Mouse (Mus musculus) layer of hippocampus, adult 8-10 months (tissue): ENCODE results near the gene Eloa. TPM values are rescaled to one million over a fixed set of nuclear protein-coding genes. Genes with fewer than 3 reads are reported as not detected.
A peak's percentile ranks its signal among the peaks of the same experiment; 100 is the strongest.

Experiments
- DNase-seq, 2 experiments: peaks; one replicate each; pipeline ENCODE4 v3.0.0; 2022; ENCODE audit warnings: low spot score in 2 of 2
- total RNA-seq, 4 experiments: library from RNA; stranded (reverse); gene quantifications; 2 replicates each; pipeline ENCODE4 v1.2.4; 2022

The Eloa gene
- total RNA-seq, 4 experiments from 2014 or later, result 26.3 to 30.5 (median 28.8) TPM

- DNase-seq, result no peak
Measured at GRCm38 (mm10) chr4:135958354-135958753, 63.2 kb downstream of the Eloa start.

- DNase-seq, result no peak
Measured at GRCm38 (mm10) chr4:135955886-135956285, 65.7 kb downstream of the Eloa start.

- peak in 1 of 2 experiments; percentile 75 for DNase-seq
Measured at GRCm38 (mm10) chr4:135954241-135954640, 67.3 kb downstream of the Eloa start.

Other genes with a start within 250 kb of the Eloa start
- gene Srsf10, start 166.0 kb downstream of the Eloa start, total RNA-seq, result 10 to 100 TPM; 67.9 to 91.9 (median 79.9) TPM
- gene Pnrc2, start 147.9 kb downstream of the Eloa start, total RNA-seq, result 10 to 100 TPM; 47.2 to 86.0 (median 47.7) TPM
- under 1 TPM in 3 of 4 experiments, not detected in 1; 0.08 to 0.98 (median 0.92) TPM for gene Cnr2, start 126.4 kb downstream of the Eloa start, total RNA-seq
- 10 to 100 TPM; 51.2 to 73.5 (median 59.2) TPM for gene Fuca1, start 101.0 kb downstream of the Eloa start, total RNA-seq
- gene Hmgcl, start 75.3 kb downstream of the Eloa start, total RNA-seq, result 10 to 100 TPM; 34.6 to 39.1 (median 37.6) TPM
- gene Gale, start 58.0 kb downstream of the Eloa start, total RNA-seq, result 10 to 100 TPM; 22.3 to 28.1 (median 26.3) TPM
- 100 to 1,000 TPM in 2 of 4 experiments, 10 to 100 TPM in 2; 94.3 to 103 (median 98.5) TPM for gene Lypla2, start 49.1 kb downstream of the Eloa start, total RNA-seq
- 10 to 100 TPM; 79.8 to 89.2 (median 83.7) TPM for gene Pithd1, start 34.5 kb downstream of the Eloa start, total RNA-seq
- 100 to 1,000 TPM; 193 to 354 (median 274) TPM for gene Rpl11, start 31.7 kb upstream of the Eloa start, total RNA-seq
- 10 to 100 TPM; 40.5 to 59.5 (median 48.7) TPM for gene Id3, start 121.7 kb upstream of the Eloa start, total RNA-seq
- gene E2f2, start 150.6 kb upstream of the Eloa start, total RNA-seq, result 1 to 10 TPM in 2 of 4 experiments, under 1 TPM in 2; 0.57 to 1.2 (median 0.98) TPM
- gene Asap3, start 184.6 kb upstream of the Eloa start, total RNA-seq, result 1 to 10 TPM; 2.5 to 6.3 (median 4.6) TPM
- under 1 TPM in 3 of 4 experiments, not detected in 1; 0.45 to 0.94 (median 0.64) TPM for gene Tcea3, start 226.0 kb upstream of the Eloa start, total RNA-seq